Mouse (Mus musculus) forebrain, postnatal 0 days (tissue): ENCODE results near the gene Gpr146. TPM values are rescaled to one million over a fixed set of nuclear protein-coding genes. Genes with fewer than 3 reads are reported as not detected.

Experiments
- ATAC-seq: fragments of 200-750 bp; cut with Nextera tagmentation; 2 replicates; pipeline ENCODE4 v1.8.0; 2017; ENCODE audit warnings: mild to moderate bottlenecking, moderate library complexity
- DNase-seq: peaks from one replicate; pipeline ENCODE4 v3.0.0-alpha.2; 2015
- H3K27ac ChIP-seq: fragments of 300-500 bp; sonication (generic); 2 replicates; pipeline ENCODE4 v1.5.1; 2014; ENCODE audit warnings: low read depth, mild to moderate bottlenecking, antibody characterized with exemption, low read length, moderate library complexity, mixed read lengths
- H3K27me3 ChIP-seq: fragments of 300-500 bp; sonication (generic); 2 replicates; pipeline ENCODE4 v1.6.1; 2014; ENCODE audit warnings: mild to moderate bottlenecking, low read length, mixed read lengths; ENCODE audit not compliant: insufficient read depth
- H3K36me3 ChIP-seq: fragments of 300-500 bp; sonication (generic); 2 replicates; pipeline ENCODE4 v1.6.1; 2014; ENCODE audit warnings: mild to moderate bottlenecking, moderate library complexity; ENCODE audit not compliant: insufficient read depth
- H3K4me1 ChIP-seq: fragments of 300-500 bp; sonication (generic); 2 replicates; pipeline ENCODE4 v1.6.1; 2014; ENCODE audit warnings: antibody characterized with exemption; ENCODE audit not compliant: insufficient read depth
- H3K4me2 ChIP-seq: fragments of 300-500 bp; sonication (generic); 2 replicates; pipeline ENCODE4 v1.6.1; 2014; ENCODE audit warnings: low read depth, mild to moderate bottlenecking, moderate library complexity
- H3K4me3 ChIP-seq: fragments of 300-500 bp; sonication (generic); 2 replicates; pipeline ENCODE4 v1.5.1; 2014; ENCODE audit warnings: low read depth, low read length, mixed read lengths
- H3K9ac ChIP-seq: fragments of 300-500 bp; sonication (generic); 2 replicates; pipeline ENCODE4 v1.6.1; 2014; ENCODE audit warnings: mild to moderate bottlenecking
- H3K9me3 ChIP-seq: fragments of 300-500 bp; sonication (generic); 2 replicates; pipeline ENCODE4 v1.6.1; 2016; ENCODE audit warnings: low read length
- CTCF ChIP-seq: sonication (generic); IDR thresholded peaks from 2 replicates; pipeline ENCODE4 v1.5.1; 2016; ENCODE audit warnings: antibody characterized with exemption, control low read depth, low read depth
- WGBS: fragments of 180-500 bp; shearing (Covaris S2); extraction: QIAGEN DNeasy Blood & Tissue Kit; methylation state at CpG from one replicate; pipeline ENCODE4 v1.1.7; 2014; 5-methylcytosine and 5-hydroxymethylcytosine counted together
- polyA plus RNA-seq: library from polyadenylated mRNA; unstranded; fragments of >200 nt; fragmentation: Nextera tagmentation; extraction: Ambion mirVana; gene quantifications from 2 replicates; pipeline ENCODE4 v1.2.1, GENCODE M21; 2015
- total RNA-seq: library from RNA; depleted of rRNA; stranded (reverse); fragments of >200 nt; gene quantifications from 2 replicates; pipeline ENCODE4 v1.2.3, GENCODE M21; 2014

Gene Gpr146
- total and polyA plus RNA-seq, 2 experiments from 2014 or later: 2.8 to 3.2 TPM

DNA sequence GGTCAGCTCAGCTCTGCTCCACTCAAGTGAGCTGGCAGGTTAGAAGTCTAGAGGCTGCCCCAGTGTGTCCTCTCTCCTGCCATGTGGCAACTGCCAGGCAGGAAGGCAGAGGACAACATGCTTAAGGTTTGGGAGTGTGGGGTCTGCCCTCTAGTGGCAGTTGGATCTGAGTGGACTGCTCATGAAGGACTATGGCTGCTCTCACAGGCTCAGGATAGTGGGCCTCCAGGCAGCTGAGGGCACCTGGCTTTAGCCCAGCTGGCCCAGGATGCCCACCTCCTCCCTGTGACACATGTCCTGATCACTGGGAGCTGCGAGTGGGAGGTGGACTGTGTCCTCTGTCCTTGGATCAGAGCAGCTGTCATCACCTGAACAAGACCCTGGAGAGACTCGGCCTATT is 18.8 kb upstream of the Gpr146 start:
- peak; percentile 70 for TF ChIP-seq CTCF
- DNase-seq (no peak), ATAC-seq (peak; percentile 45; the same call in 1 of the 2 replicates)
- Histone ChIP-seq H3K36me3 (peaks cover 14% of the 10 kb centered on the region), H3K9ac (no peak overlapping the region), H3K4me3 (no peak overlapping the region), H3K27me3 (no peaks in the 10 kb centered on the region), H3K4me1 (no peaks in the 10 kb centered on the region), H3K9me3 (no peaks in the 10 kb centered on the region), H3K27ac (no peak overlapping the region), H3K4me2 (no peak overlapping the region)
- WGBS: 77% methylated on average over 2 of the region's 2 CpGs

GRCm38 (mm10) chr5:139359244-139359643 is 18.3 kb upstream of the Gpr146 start:
- Histone ChIP-seq H3K4me2 (no peak overlapping the region), H3K9me3 (no peaks in the 10 kb centered on the region), H3K27me3 (no peaks in the 10 kb centered on the region), H3K4me3 (no peak overlapping the region), H3K9ac (no peak overlapping the region), H3K4me1 (no peaks in the 10 kb centered on the region), H3K27ac (no peak overlapping the region), H3K36me3 (peaks cover 16% of the 10 kb centered on the region)
- ATAC-seq (no peak), DNase-seq (no peak)
- TF ChIP-seq CTCF: no peak
- whole genome bisulfite sequencing: 90% methylated on average over 5 of the region's 5 CpGs

DNA sequence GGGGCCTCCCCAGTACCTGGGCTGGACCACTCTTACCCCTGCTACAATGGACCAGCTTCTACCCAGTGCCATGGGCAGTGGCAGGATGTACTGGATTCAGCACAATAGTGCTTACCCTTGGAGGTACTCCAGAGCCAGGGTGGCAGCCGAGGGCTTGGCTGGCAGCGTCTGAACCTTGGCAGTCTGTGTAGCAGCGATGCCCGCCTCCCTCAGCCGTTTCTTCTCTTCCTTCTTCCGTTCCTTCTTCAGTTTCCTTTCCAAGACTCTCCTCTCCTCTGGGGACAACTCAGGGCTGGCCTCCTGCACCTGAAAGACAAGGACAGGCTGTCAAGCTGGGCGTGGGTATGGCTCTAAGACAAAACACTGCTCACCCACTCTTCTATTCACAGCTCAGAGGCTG is 13.6 kb upstream of the Gpr146 start:
- Histone ChIP-seq H3K36me3 (peaks cover 16% of the 10 kb centered on the region), H3K27me3 (no peaks in the 10 kb centered on the region), H3K9ac (0 out of 2 replicates have a peak overlapping the region, but pooled peaks have one; percentile 28), H3K4me2 (no peak overlapping the region), H3K4me3 (no peak overlapping the region), H3K9me3 (no peaks in the 10 kb centered on the region), H3K4me1 (no peaks in the 10 kb centered on the region), H3K27ac (no peak overlapping the region)
- ATAC-seq: no peak
- DNase-seq: no peak
- TF ChIP-seq CTCF: no peak
- 51% methylated on average over 7 of the region's 7 CpGs for WGBS

- Histone ChIP-seq H3K4me2 (no peak overlapping the region), H3K4me1 (no peaks in the 10 kb centered on the region), H3K9ac (0 out of 2 replicates have a peak overlapping the region, but pooled peaks have one; percentile 28), H3K27ac (0 out of 2 replicates have a peak overlapping the region, but pooled peaks have one; percentile 23), H3K36me3 (peaks cover 16% of the 10 kb centered on the region), H3K27me3 (no peaks in the 10 kb centered on the region), H3K9me3 (no peaks in the 10 kb centered on the region), H3K4me3 (no peak overlapping the region)
- DNase-seq: peak; percentile 92
- 35% methylated on average over 12 of the region's 12 CpGs for WGBS
- peak; percentile 99 for TF ChIP-seq CTCF
- peak; percentile 78 for ATAC-seq
Measured at GRCm38 (mm10) chr5:139364260-139364910, 13.1 kb upstream of the Gpr146 start.

- Histone ChIP-seq H3K4me3 (no peak overlapping the region), H3K36me3 (peaks cover 16% of the 10 kb centered on the region), H3K27me3 (no peaks in the 10 kb centered on the region), H3K9me3 (no peaks in the 10 kb centered on the region), H3K27ac (0 out of 2 replicates have a peak overlapping the region, but pooled peaks have one; percentile 23), H3K9ac (no peak overlapping the region), H3K4me2 (no peak overlapping the region), H3K4me1 (no peaks in the 10 kb centered on the region)
- no peak for TF ChIP-seq CTCF
- ATAC-seq: peak; percentile 56; the same call in 1 of the 2 replicates
- DNase-seq: peak; percentile 40
- 35% methylated on average over 5 of the region's 5 CpGs for WGBS
Measured at GRCm38 (mm10) chr5:139364911-139365571, 12.5 kb upstream of the Gpr146 start.

- Histone ChIP-seq H3K4me1 (no peaks in the 10 kb centered on the region), H3K27me3 (no peaks in the 10 kb centered on the region), H3K9ac (no peak overlapping the region), H3K4me3 (no peak overlapping the region), H3K36me3 (peaks cover 13% of the 10 kb centered on the region), H3K27ac (no peak overlapping the region), H3K9me3 (no peaks in the 10 kb centered on the region), H3K4me2 (no peak overlapping the region)
- TF ChIP-seq CTCF: no peak
- WGBS: 92% methylated on average over 1 of the region's 1 CpGs
- no peak for DNase-seq
- no peak for ATAC-seq
Measured at GRCm38 (mm10) chr5:139365827-139366226, 11.7 kb upstream of the Gpr146 start.

- WGBS: 77% methylated on average over 11 of the region's 11 CpGs
- ATAC-seq (no peak), DNase-seq (no peak)
Measured at GRCm38 (mm10) chr5:139366484-139366883, 11.0 kb upstream of the Gpr146 start.

More at GRCm38 (mm10) chr5:139366484-139366883, 11.0 kb upstream of the Gpr146 start:
- Histone ChIP-seq H3K4me2 (no peak overlapping the region), H3K9me3 (no peaks in the 10 kb centered on the region), H3K27me3 (no peaks in the 10 kb centered on the region), H3K4me1 (0 out of 2 replicates have a peak, but pooled peaks cover 1% of the 10 kb centered on the region), H3K36me3 (peaks cover 13% of the 10 kb centered on the region), H3K4me3 (no peak overlapping the region), H3K9ac (no peak overlapping the region), H3K27ac (no peak overlapping the region)
- no peak for TF ChIP-seq CTCF
